Mouse (Mus musculus): ENCODE data around the gene Hmgb3.

- TF ChIP-seq CTCF (IDR thresholded peaks at IDR 0.05; ENCODE audit: borderline replicate concordance, insufficient read depth, low read length): no peak
- no peak for TF ChIP-seq POLR2A (IDR thresholded peaks at IDR 0.05; ENCODE audit: low read depth, low read length)
Observed at GRCm38 (mm10) chrX:71559336-71559735, 3.6 kb downstream of the Hmgb3 start.

All from embryonic fibroblast, embryonic 13.5 days (primary cell).